Mouse (Mus musculus) olfactory bulb, adult 2 months (tissue): ENCODE measurements around the gene Nt5dc3.

ENCODE experiments used
- CTCF ChIP-seq: fragments of 200-500 bp; IDR thresholded peaks from 2 replicates; pipeline ENCODE4 v1.5.1; 2012; ENCODE audit warnings: low read depth, mild to moderate bottlenecking, low read length, moderate library complexity; ENCODE audit not compliant: insufficient read depth
- POLR2A ChIP-seq: fragments of 200-500 bp; IDR thresholded peaks from 2 replicates; pipeline ENCODE4 v1.6.1; 2012; ENCODE audit warnings: mild to moderate bottlenecking, low read depth, low read length, moderate library complexity; ENCODE audit not compliant: insufficient read depth

GRCm38 (mm10) chr10:86852160-86852559, 73.4 kb downstream of the Nt5dc3 start:
- TF ChIP-seq CTCF (no peak), POLR2A (no peak)
